Mouse (Mus musculus): ENCODE results near the gene Kat6b. TPM values are rescaled to one million over a fixed set of nuclear protein-coding genes. Genes with fewer than 3 reads are reported as not detected.
"Not testable (repeated sequence)": the region's sequence is repeated elsewhere in the genome, so short reads cannot be mapped to it uniquely, and the experiment has no call there.

Kat6b gene
- polyA plus RNA-seq (2012; rRNA removed): 41.3 and 45.9 TPM in 2 replicates

GRCm38 (mm10) chr14:21481231-21481630 lies at the start of gene Kat6b:
TSS of gene Kat6b (plus strand) at chr14:21481434.
- no peak for DNase-seq (ENCODE audit: extremely low spot score in 1 of 2, low spot score in 1 of 2)

GRCm38 (mm10) chr14:21433415-21433814 lies 47.8 kb upstream of the Kat6b start:
- DNase-seq (ENCODE audit: extremely low spot score in 1 of 2, low spot score in 1 of 2): no peak

GRCm38 (mm10) chr14:21433995-21434394 lies 47.2 kb upstream of the Kat6b start:
- no peak for DNase-seq (ENCODE audit: extremely low spot score in 1 of 2, low spot score in 1 of 2)

- no peak for DNase-seq (ENCODE audit: extremely low spot score in 1 of 2, low spot score in 1 of 2)
These were observed 46.5 kb upstream of the Kat6b start for GRCm38 (mm10) chr14:21434686-21435085.

- no peak for DNase-seq (ENCODE audit: extremely low spot score in 1 of 2, low spot score in 1 of 2)
These were observed 41.4 kb upstream of the Kat6b start for GRCm38 (mm10) chr14:21439785-21440184.

GRCm38 (mm10) chr14:21440526-21440925 lies 40.7 kb upstream of the Kat6b start:
- DNase-seq (ENCODE audit: extremely low spot score in 1 of 2, low spot score in 1 of 2): no peak

- DNase-seq (ENCODE audit: extremely low spot score in 1 of 2, low spot score in 1 of 2): no peak
These were observed 39.3 kb upstream of the Kat6b start for GRCm38 (mm10) chr14:21441772-21442533.

GRCm38 (mm10) chr14:21452581-21452980 lies 28.7 kb upstream of the Kat6b start:
- DNase-seq (ENCODE audit: extremely low spot score in 1 of 2, low spot score in 1 of 2): no peak

- DNase-seq (ENCODE audit: extremely low spot score in 1 of 2, low spot score in 1 of 2): no peak
These were observed 27.3 kb upstream of the Kat6b start for GRCm38 (mm10) chr14:21453896-21454295.

GRCm38 (mm10) chr14:21455654-21456350 lies 25.4 kb upstream of the Kat6b start:
- no peak for DNase-seq (ENCODE audit: extremely low spot score in 1 of 2, low spot score in 1 of 2)

GRCm38 (mm10) chr14:21456526-21456925 lies 24.7 kb upstream of the Kat6b start:
- no peak for DNase-seq (ENCODE audit: extremely low spot score in 1 of 2, low spot score in 1 of 2)

- DNase-seq (ENCODE audit: extremely low spot score in 1 of 2, low spot score in 1 of 2): no peak
These were observed 23.4 kb upstream of the Kat6b start for GRCm38 (mm10) chr14:21457876-21458275.

GRCm38 (mm10) chr14:21458696-21459095 lies 22.5 kb upstream of the Kat6b start:
- no peak for DNase-seq (ENCODE audit: extremely low spot score in 1 of 2, low spot score in 1 of 2)

GRCm38 (mm10) chr14:21459163-21459562 lies 22.1 kb upstream of the Kat6b start:
- no peak for DNase-seq (ENCODE audit: extremely low spot score in 1 of 2, low spot score in 1 of 2)

GRCm38 (mm10) chr14:21462398-21462797 lies 18.8 kb upstream of the Kat6b start:
- DNase-seq (ENCODE audit: extremely low spot score in 1 of 2, low spot score in 1 of 2): no peak

GRCm38 (mm10) chr14:21463117-21463712 lies 18.0 kb upstream of the Kat6b start:
- no peak for DNase-seq (ENCODE audit: extremely low spot score in 1 of 2, low spot score in 1 of 2)

GRCm38 (mm10) chr14:21470386-21470785 lies 10.8 kb upstream of the Kat6b start:
- DNase-seq (ENCODE audit: extremely low spot score in 1 of 2, low spot score in 1 of 2): no peak

- DNase-seq (ENCODE audit: extremely low spot score in 1 of 2, low spot score in 1 of 2): no peak
These were observed 9.3 kb upstream of the Kat6b start for GRCm38 (mm10) chr14:21471975-21472374.

GRCm38 (mm10) chr14:21474593-21475132 lies 6.6 kb upstream of the Kat6b start:
- not testable (repeated sequence) for DNase-seq (ENCODE audit: extremely low spot score in 1 of 2, low spot score in 1 of 2)

- DNase-seq (ENCODE audit: extremely low spot score in 1 of 2, low spot score in 1 of 2): no peak
These were observed 4.1 kb upstream of the Kat6b start for GRCm38 (mm10) chr14:21477181-21477580.

GRCm38 (mm10) chr14:21479566-21479965 lies 1.7 kb upstream of the Kat6b start:
- no peak for DNase-seq (ENCODE audit: extremely low spot score in 1 of 2, low spot score in 1 of 2)
